Mouse (Mus musculus): ENCODE measurements around the gene Wdr46. TPM values are rescaled to one million over a fixed set of nuclear protein-coding genes. Genes with fewer than 3 reads are reported as not detected.
A peak's percentile ranks its signal among the peaks of the same experiment; 100 is the strongest.
"Not testable (repeated sequence)": the region's sequence is repeated elsewhere in the genome, so short reads cannot be mapped to it uniquely, and the experiment has no call there.

The Wdr46 gene
- polyA plus RNA-seq (2016; fragmentation: Nextera tagmentation; extraction: Ambion mirVana) = 40.1 and 41.9 TPM in 2 replicates

DNA sequence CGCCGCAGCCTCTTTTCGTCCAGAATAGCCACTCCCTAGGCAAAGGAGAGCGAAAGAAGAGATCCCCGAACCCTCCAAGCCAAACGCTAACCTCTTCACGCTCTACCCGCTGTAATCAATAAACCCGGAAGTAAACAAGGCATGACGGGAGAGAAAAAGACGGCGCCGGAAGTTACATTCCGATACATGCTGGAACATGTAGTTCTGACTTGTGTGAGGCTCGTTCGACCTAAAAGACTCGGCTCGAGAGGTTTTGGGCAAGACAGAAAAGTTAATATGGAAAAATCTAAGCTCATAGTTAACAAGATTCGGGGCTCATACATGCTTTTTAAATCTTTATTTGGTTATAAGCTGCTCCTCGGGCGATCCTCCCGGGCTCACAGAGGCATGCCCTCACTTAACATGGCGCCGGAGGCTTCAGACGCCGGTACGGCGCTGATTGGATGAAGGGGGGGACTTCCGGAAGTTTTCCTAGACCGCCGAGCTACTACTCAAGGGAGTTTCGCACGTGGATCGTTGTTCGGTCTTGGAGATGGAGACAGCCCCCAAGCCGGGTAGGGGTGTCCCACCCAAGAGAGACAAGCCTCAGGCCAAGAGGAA is at the start of gene Wdr46, which contains the start of gene Pfdn6:
Gene Wdr46 (plus strand): TSS at position 455 of the 600 bp plus-strand sequence.
Gene Pfdn6 (minus strand): TSS at position 138 of the 600 bp plus-strand sequence.
- peak within 1 kb of the TSS; percentile 99 for H3K4me2 ChIP-seq
- peak; percentile 88 for ATAC-seq (ENCODE audit: low FRiP score)
- 0 out of 2 replicates have a peak within 1 kb of the TSS, but pooled peaks have one; percentile 50 for H3K27ac ChIP-seq

DNA sequence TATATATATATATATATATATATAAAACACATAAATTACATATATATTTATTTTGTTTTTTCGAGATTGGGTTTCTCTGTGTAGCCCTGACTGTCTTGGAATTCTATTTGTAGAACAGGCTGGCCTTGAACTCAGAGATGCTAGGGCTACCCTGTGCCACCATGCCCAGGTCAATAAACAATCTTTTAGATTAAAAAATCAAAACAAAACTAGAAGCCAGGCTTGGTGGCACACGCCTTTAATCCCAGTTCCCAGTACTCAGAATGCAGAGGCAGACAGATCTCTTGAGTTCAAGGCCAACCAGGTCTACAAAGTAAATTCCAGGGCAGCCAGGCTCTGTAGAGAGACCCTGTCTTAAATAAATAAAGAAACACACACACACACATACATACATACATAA is 49.1 kb upstream of the Wdr46 start:
- Histone ChIP-seq H3K36me3 (replicated peaks) (peaks cover 6% of the 10 kb centered on the region), H3K9ac (no peak overlapping the region), H3K27ac (no peak overlapping the region), H3K27me3 (no peaks in the 10 kb centered on the region; the same call in 1 of the 2 replicates), H3K4me2 (no peak overlapping the region), H3K4me3 (replicated peaks) (no peak overlapping the region), H3K4me1 (peaks cover 13% of the 10 kb centered on the region), H3K9me3 (no peaks in the 10 kb centered on the region)
- no peak for ATAC-seq (ENCODE audit: low FRiP score)
- WGBS = 64% methylated on average over 2 of the region's 2 CpGs

More for the DNA sequence above, at the start of gene Wdr46, which contains the start of gene Pfdn6:
- Histone ChIP-seq H3K36me3 (replicated peaks) (peaks cover 57% of the 10 kb centered on the region), H3K4me3 (replicated peaks) (peak within 1 kb of the TSS; percentile 87), H3K9me3 (no peaks in the 10 kb centered on the region), H3K9ac (peak within 1 kb of the TSS; percentile 81), H3K27me3 (no peaks in the 10 kb centered on the region), H3K4me1 (peaks cover 23% of the 10 kb centered on the region)
- WGBS = under 1% methylated on average over 36 of the region's 36 CpGs

DNA sequence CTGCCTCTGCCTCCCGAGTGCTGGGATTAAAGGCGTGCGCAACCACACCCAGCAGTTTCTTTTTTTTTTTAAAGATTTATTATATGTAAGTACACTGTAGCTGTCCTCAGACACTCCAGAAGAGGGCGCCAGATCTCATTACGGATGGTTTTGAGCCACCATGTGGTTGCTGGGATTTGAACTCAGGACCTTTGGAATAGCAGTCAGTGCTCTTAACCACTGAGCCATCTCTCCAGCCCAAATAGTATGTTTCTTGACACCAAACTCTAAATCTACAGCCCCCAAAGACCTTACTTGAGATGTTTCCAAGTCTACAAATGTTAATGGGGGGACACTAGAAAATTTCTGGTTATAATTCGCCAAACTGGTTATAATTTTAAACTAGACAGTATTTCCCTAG is 48.6 kb upstream of the Wdr46 start:
- not testable (repeated sequence) for H3K36me3 ChIP-seq (replicated peaks); H3K9me3 ChIP-seq; H3K9ac ChIP-seq; H3K4me2 ChIP-seq; H3K27me3 ChIP-seq; H3K4me3 ChIP-seq (replicated peaks); ATAC-seq (ENCODE audit: low FRiP score); H3K27ac ChIP-seq
- 74% methylated on average over 6 of the region's 6 CpGs for whole genome bisulfite sequencing
- peaks cover 13% of the 10 kb centered on the region for H3K4me1 ChIP-seq

DNA sequence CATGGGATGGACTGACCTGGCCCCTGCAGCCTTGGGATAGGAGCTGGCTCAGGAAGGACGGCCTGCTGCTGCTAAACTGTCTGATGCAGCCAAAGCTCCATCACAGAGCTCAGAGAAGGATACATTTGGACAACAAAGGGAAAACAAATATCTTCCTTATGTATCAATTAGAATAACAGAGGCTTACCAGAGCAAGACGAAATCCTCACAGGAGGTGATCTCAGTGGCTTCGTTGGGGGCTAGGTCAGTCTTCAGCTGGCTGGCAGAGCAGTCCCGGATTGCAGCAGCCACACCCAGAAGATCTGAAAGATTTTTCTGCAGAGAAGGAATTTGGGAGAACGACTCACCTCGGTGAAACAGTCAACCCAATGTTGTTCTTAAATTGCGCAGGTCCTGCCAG is 48.0 kb upstream of the Wdr46 start:
- 28% methylated on average over 7 of the region's 7 CpGs for WGBS
- Histone ChIP-seq H3K9me3 (no peaks in the 10 kb centered on the region), H3K4me2 (no peak overlapping the region), H3K36me3 (replicated peaks) (no peaks in the 10 kb centered on the region), H3K4me1 (peaks cover 13% of the 10 kb centered on the region), H3K4me3 (replicated peaks) (no peak overlapping the region), H3K9ac (no peak overlapping the region), H3K27ac (no peak overlapping the region), H3K27me3 (no peaks in the 10 kb centered on the region; the same call in 1 of the 2 replicates)
- no peak for ATAC-seq (ENCODE audit: low FRiP score)

DNA sequence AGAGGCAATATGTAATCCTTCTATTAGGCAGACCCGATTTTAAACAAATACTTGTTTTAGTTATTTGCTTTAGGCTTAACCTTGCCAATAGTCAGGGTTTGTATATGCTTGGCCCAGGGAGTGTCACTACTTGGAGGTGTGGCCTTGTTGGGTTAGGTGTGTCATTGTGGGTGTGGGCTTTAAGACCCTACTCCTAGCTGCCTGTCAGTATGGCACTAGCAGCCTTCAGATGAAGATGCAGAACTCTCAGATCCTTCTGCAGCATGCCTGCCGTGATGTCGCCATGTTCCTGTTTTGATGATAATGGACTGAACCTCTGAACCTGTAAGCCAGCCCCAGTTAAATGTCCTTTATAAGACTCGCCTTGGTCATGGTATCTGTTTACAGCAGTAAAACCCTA is 47.4 kb upstream of the Wdr46 start:
- not testable (repeated sequence) for H3K36me3 ChIP-seq (replicated peaks); ATAC-seq (ENCODE audit: low FRiP score); H3K9me3 ChIP-seq; H3K9ac ChIP-seq; H3K27ac ChIP-seq; H3K4me3 ChIP-seq (replicated peaks); H3K27me3 ChIP-seq; H3K4me2 ChIP-seq
- WGBS = 82% methylated on average over 4 of the region's 4 CpGs
- H3K4me1 ChIP-seq = peaks cover 13% of the 10 kb centered on the region

DNA sequence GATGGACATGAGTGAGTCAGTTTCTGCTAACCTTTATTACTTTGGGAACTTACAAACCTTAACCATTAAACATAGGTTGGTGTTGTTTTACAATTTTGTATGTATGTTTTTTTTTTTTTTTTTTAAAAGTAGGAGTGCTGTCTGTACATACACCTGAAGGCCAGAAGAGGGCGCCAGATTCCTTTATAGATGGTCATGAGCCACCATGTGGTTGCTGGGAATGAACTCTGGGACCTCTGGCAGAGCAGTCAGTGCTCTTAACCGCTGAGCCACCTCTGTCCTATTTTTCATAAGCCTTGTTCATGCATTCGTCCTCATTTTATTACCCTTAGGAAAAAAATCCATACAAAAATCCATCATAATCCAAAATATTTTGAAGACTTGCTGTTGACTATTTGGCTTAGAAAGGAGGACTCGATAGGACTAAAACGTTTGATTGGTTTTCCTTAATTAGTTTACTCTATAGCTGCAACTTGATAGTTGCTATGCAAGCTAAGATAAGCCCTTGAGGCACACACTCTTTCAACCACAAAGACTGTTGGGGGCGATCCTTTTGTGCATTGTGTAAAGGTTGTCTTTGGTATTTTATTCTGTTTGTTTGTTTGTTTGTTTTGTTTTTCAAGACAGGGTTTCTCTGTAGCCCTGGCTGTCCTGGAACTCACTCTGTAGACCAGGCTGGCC is 43.2 kb upstream of the Wdr46 start:
- Histone ChIP-seq H3K36me3 (replicated peaks) (no peaks in the 10 kb centered on the region), H3K4me3 (replicated peaks) (no peak overlapping the region), H3K4me1 (no peaks in the 10 kb centered on the region), H3K4me2 (no peak overlapping the region), H3K27ac (no peak overlapping the region), H3K9ac (no peak overlapping the region), H3K9me3 (no peaks in the 10 kb centered on the region), H3K27me3 (no peaks in the 10 kb centered on the region; the same call in 1 of the 2 replicates)
- ATAC-seq (ENCODE audit: low FRiP score) = no peak
- 39% methylated on average over 6 of the region's 6 CpGs for WGBS

DNA sequence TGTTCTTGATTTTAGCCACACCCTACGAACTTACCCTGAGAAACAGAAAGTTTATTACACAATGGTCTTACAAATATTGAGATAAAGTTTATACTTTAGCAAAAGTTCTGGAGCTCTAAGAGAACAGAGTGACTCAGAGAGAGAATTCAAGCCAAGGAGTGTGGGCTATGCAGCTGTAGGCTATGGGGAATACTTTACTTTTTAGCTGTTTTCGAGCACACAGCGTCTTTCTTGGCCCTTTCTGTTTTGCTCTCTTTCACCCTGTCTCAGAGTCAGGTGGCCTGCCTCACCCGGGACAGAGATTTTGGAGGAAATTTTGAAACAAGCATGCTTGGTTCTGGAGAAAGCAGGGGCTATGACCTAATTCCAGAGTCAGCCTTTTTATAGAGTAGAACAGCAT is 42.3 kb upstream of the Wdr46 start:
- H3K4me2 ChIP-seq; H3K27ac ChIP-seq; ATAC-seq (ENCODE audit: low FRiP score); H3K4me1 ChIP-seq; H3K27me3 ChIP-seq; H3K4me3 ChIP-seq (replicated peaks); H3K36me3 ChIP-seq (replicated peaks); H3K9ac ChIP-seq; H3K9me3 ChIP-seq: not testable (repeated sequence)
- WGBS = 80% methylated on average over 4 of the region's 4 CpGs

DNA sequence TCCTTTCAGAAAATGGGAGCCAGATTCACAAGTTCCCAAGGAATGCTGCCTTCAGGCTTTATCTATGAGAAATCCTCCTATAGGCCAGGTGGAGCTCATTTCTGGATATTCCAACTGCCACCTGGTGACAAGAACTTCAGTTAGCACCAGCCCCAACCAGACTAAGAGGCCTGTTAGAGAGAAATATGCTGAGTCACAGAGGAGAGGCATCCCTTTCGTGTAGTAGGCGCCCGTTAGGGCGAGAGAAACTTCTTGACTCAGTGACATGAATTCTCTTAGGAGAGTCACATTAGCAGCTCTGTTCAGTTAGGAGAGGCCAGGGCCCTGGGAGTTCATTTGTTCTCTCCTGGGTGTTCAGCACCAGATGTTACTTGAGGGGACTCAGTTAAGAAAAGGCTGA is 40.8 kb upstream of the Wdr46 start:
- Histone ChIP-seq H3K4me3 (replicated peaks) (no peak overlapping the region), H3K27me3 (no peaks in the 10 kb centered on the region; the same call in 1 of the 2 replicates), H3K4me1 (no peaks in the 10 kb centered on the region), H3K9me3 (no peaks in the 10 kb centered on the region), H3K9ac (no peak overlapping the region), H3K4me2 (no peak overlapping the region), H3K36me3 (replicated peaks) (no peaks in the 10 kb centered on the region), H3K27ac (no peak overlapping the region)
- 86% methylated on average over 4 of the region's 4 CpGs for WGBS
- no peak for ATAC-seq (ENCODE audit: low FRiP score)

DNA sequence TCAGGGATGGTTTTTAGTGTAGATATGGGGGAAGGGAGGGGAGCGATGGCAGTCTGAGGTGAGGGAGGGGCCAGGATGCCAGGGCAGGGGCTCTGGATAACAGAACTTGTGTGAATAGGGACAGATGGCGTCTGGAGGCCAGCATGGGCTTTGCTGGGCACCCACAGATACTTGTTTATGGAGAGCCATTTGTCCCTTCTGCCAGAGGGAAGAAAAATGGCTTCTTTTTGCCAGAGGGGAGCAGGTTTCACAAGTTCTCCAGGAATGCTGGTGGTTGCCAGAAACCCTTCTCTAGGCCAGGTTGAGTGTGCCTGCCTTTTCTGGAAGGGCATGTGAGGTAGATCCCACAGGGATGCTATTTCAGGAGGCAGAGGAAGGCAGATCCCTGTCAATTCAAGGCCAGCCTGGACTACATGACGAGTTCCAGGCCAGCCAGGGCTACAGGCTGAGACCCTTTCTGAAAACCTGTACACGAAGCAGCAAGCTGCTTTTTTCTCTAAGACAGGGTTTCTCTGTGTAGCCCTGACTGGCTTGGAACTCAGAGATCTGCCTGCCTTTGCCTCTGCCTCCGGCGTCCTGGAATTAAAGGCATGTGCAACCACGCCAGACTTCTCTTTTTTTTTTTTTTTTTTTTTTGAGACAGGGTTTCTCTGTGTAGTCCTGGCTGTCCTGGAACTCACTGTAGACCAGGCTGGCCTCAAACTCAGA is 40.0 kb upstream of the Wdr46 start:
- H3K4me3 ChIP-seq (replicated peaks) = no peak overlapping the region
- H3K9me3 ChIP-seq = no peaks in the 10 kb centered on the region
- no peak overlapping the region for H3K4me2 ChIP-seq
- WGBS = 74% methylated on average over 7 of the region's 7 CpGs
- no peak for ATAC-seq (ENCODE audit: low FRiP score)
- H3K27ac ChIP-seq = no peak overlapping the region
- no peaks in the 10 kb centered on the region for H3K4me1 ChIP-seq
- H3K36me3 ChIP-seq (replicated peaks) = no peaks in the 10 kb centered on the region
- no peaks in the 10 kb centered on the region for H3K27me3 ChIP-seq
- H3K9ac ChIP-seq = 0 out of 2 replicates have a peak overlapping the region, but pooled peaks have one; percentile 1

DNA sequence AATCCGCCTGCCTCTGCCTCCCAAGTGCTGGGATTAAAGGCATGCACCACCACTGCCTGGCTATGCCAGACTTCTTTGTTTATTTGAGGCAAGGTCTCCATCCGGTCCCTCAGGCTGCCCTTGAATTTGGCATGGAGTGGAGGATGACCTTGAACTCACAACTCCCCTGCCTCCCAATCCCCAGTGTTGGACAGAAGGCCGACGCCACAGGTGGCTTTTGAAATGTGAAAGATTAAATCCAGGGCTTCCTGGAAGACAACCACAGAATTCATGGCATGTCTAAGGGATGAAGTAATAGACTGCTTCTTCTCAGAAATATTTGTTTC is 39.5 kb upstream of the Wdr46 start:
- Histone ChIP-seq H3K36me3 (replicated peaks) (no peaks in the 10 kb centered on the region), H3K4me3 (replicated peaks) (no peak overlapping the region), H3K4me1 (no peaks in the 10 kb centered on the region), H3K27me3 (no peaks in the 10 kb centered on the region), H3K4me2 (no peak overlapping the region), H3K9ac (no peak overlapping the region), H3K9me3 (no peaks in the 10 kb centered on the region), H3K27ac (no peak overlapping the region)
- no peak for ATAC-seq (ENCODE audit: low FRiP score)
- 89% methylated on average over 4 of the region's 4 CpGs for WGBS

DNA sequence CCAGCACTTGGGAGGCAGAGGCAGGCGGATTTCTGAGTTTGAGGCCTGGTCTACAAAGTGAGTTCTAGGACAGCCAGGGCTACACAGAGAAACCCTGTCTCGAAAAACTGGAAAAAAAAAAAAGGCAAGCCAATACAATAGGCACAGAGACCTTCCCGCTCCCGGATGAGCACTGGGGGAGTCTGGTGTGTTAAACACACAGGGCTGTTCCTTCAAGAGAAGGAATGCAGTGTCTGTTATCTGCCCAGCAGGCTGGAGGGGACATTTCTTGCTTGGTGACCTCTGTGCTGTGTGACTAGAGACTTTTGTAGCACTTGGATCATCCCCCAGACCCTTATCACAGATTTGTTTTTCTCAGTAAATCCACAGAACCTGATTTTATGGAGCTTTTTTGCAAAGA is 38.8 kb upstream of the Wdr46 start:
- H3K4me2 ChIP-seq = no peak overlapping the region
- no peak overlapping the region for H3K9ac ChIP-seq
- no peaks in the 10 kb centered on the region for H3K9me3 ChIP-seq
- no peak overlapping the region for H3K27ac ChIP-seq
- no peaks in the 10 kb centered on the region for H3K4me1 ChIP-seq
- H3K4me3 ChIP-seq (replicated peaks) = no peak overlapping the region
- no peak for ATAC-seq (ENCODE audit: low FRiP score)
- 78% methylated on average over 4 of the region's 4 CpGs for WGBS
- H3K36me3 ChIP-seq (replicated peaks) = no peaks in the 10 kb centered on the region
- H3K27me3 ChIP-seq = no peaks in the 10 kb centered on the region

DNA sequence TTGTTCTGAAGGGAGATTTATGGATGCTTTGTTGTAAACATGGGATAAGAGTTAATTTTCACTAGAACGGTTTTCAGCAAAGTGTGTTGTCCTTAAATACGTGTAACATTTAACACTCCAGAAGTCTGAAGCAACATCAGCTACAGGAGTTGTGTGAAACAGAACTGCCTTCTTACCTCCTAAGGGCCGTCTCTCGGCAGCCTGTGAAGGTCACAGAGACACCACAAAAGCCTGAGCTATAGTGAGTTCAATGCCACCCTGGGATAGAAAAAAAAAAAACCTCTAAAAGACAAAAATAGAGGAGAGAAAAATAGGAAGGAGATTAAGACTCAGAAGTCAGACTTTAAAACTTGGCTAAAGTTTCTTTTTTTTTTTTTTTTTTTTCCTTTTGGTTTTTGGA is 38.4 kb upstream of the Wdr46 start:
- WGBS = 75% methylated on average over 4 of the region's 4 CpGs

More for the DNA sequence above, 38.4 kb upstream of the Wdr46 start:
- Histone ChIP-seq H3K4me1 (no peaks in the 10 kb centered on the region), H3K4me3 (replicated peaks) (no peak overlapping the region), H3K36me3 (replicated peaks) (no peaks in the 10 kb centered on the region), H3K9ac (no peak overlapping the region), H3K27me3 (no peaks in the 10 kb centered on the region), H3K9me3 (no peaks in the 10 kb centered on the region), H3K4me2 (no peak overlapping the region), H3K27ac (no peak overlapping the region)
- ATAC-seq (ENCODE audit: low FRiP score) = no peak

All from forebrain, embryonic 12.5 days (tissue).